Mouse (Mus musculus) spleen, postnatal 14 days (tissue): ENCODE data around the gene Slc6a20b.

Experiments
- DNase-seq, 2 experiments: peaks; one replicate each; pipeline ENCODE4 v3.0.0; 2021 to 2022; ENCODE audit warnings: low spot score in 2 of 2

The Slc6a20b gene

DNA sequence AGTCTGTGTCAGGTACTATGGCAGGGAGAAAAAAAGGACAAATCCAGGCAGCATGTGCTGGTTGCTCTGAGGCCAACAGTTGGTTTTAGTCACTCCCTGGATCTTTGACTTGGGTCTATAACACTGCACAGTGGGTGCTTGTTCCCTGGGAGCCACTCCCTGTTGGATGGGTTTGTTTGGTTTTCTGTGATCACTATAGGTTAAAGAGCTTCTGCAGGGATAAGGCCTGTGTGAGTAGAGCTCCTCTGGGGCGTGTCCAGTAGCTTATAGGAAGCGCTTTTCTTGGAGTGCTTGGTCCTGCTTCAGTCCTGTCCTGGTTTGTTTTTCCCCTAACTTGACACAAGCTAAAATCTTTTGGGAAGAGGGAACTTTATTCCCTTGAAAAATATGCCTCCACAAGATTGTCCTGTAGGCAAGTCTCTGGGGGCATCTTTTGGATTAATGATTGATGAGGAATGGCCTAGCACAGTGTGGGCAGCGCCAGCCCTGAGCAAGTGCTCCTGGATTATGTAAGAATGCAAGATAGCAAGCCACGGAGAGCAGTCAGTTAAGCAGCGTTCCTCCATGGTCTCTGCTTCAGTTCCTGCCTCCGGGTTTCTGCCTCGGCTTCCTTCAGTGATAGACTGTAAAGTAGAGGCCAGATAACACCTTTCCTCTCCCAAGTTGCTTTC, 43.0 kb downstream of the Slc6a20b start:
- DNase-seq = no peak

DNA sequence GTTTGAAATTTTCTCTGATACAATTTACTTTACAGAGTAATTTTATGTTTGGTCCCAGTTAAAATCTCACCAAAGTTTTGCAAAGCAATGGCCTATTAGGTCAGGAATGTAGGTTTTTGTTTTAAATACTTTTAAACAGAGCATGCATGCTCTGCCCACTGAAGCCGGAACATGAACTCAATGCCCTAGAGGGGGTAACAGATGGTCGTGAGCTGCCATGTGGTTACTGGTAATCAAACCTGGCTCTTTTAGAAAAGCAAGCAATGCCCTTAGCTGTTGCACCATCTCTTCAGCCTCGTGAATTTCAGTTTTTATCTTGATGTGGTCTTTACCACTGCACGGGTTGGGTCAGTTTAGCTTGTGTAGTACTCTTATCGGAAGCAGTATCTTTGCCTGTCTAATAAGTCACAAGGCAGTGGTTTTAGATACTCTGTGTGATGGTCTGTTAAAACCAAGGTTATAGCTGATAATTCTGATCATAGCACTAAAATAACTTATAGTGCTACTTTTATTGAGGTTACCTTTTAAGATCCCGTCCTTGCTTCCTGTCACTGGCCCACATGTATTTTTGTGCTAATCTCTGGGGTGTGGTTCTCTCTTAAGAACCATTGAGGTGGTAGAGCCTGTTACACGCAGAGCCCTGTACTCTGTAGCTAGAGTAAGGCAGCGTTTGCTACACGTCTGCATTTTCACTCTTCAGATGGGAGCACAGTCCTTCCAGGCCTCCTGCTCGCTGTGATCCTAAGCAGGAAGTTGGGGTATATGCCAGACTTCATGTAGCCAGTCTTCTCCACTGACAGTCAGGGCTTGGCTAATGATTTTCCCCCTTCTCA, 54.8 kb downstream of the Slc6a20b start:
- DNase-seq = no peak

DNA sequence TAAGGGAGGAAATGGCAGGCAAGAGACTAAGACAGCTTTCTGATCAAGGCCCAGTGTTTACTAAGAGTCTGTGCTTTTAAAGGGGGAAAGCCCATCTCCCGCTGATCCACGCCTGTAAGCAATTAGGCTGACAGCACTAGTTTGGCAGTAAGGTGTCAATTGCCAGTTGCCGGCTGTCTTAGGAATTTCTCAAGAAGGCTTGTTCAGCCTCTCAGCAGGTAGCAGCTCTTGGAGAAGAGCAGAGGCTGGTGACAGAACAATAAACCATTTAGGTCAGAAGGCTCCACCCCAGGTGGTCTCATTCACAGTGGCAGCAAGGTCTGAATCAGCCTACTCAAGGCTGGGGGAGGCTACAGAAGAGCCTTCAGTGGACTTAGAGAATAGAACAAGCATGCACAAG, 77.8 kb downstream of the Slc6a20b start:
- DNase-seq = no peak
